Mouse (Mus musculus) hindbrain, embryonic 16.5 days (tissue): ENCODE data around the gene Ttn. TPM values are rescaled to one million over a fixed set of nuclear protein-coding genes. Genes with fewer than 3 reads are reported as not detected.

ENCODE experiments used
- ATAC-seq: fragments of 200-750 bp; cut with Nextera tagmentation; 2 replicates; pipeline ENCODE4 v1.8.0; 2017; ENCODE audit warnings: moderate TSS enrichment, moderate library complexity
- H3K27ac ChIP-seq: fragments of 300-500 bp; sonication (generic); 2 replicates; pipeline ENCODE4 v1.5.1; 2014; ENCODE audit warnings: low read depth, mild to moderate bottlenecking, control low read depth, low read length, moderate library complexity
- H3K27me3 ChIP-seq: fragments of 300-500 bp; sonication (generic); replicated peaks from 2 replicates; pipeline ENCODE4 v1.6.1; 2014; ENCODE audit warnings: low read length; ENCODE audit not compliant: control insufficient read depth, insufficient read depth
- H3K36me3 ChIP-seq: fragments of 300-500 bp; sonication (generic); 2 replicates; pipeline ENCODE4 v1.6.1; 2014; ENCODE audit warnings: mild to moderate bottlenecking, low read length, moderate library complexity, mixed read lengths; ENCODE audit not compliant: control insufficient read depth, insufficient read depth
- H3K4me1 ChIP-seq: fragments of 300-500 bp; sonication (generic); 2 replicates; pipeline ENCODE4 v1.6.1; 2014; ENCODE audit warnings: low read depth, low read length; ENCODE audit not compliant: control insufficient read depth, insufficient read depth
- H3K4me2 ChIP-seq: fragments of 300-500 bp; sonication (generic); 2 replicates; pipeline ENCODE4 v1.6.1; 2014; ENCODE audit warnings: mild to moderate bottlenecking, low read length, control low read depth, moderate library complexity
- H3K4me3 ChIP-seq: fragments of 300-500 bp; sonication (generic); 2 replicates; pipeline ENCODE4 v1.5.1; 2014; ENCODE audit warnings: mild to moderate bottlenecking, low read length, control low read depth, moderate library complexity
- H3K9ac ChIP-seq: fragments of 300-500 bp; sonication (generic); 2 replicates; pipeline ENCODE4 v1.6.1; 2014; ENCODE audit warnings: low read depth, mild to moderate bottlenecking, control low read depth, low read length, moderate library complexity
- H3K9me3 ChIP-seq: fragments of 300-500 bp; sonication (generic); 2 replicates; pipeline ENCODE4 v1.6.1; 2014; ENCODE audit warnings: mild to moderate bottlenecking, low read length, moderate library complexity; ENCODE audit not compliant: control insufficient read depth
- WGBS: fragments of 180-500 bp; shearing (Covaris S2); extraction: QIAGEN DNeasy Blood & Tissue Kit; methylation state at CpG from one replicate; pipeline ENCODE4 v1.1.7; 2014; 5-methylcytosine and 5-hydroxymethylcytosine counted together
- polyA plus RNA-seq: library from polyadenylated mRNA; unstranded; fragments of >200 nt; fragmentation: Nextera tagmentation; extraction: Ambion mirVana; gene quantifications from 2 replicates; pipeline ENCODE4 v1.2.1, GENCODE M21; 2015

Gene Ttn
- polyA plus RNA-seq, 1 experiment from 2014 or later = 0.41 TPM

- Histone ChIP-seq H3K9me3 (no peaks in the 10 kb centered on the region), H3K4me3 (no peak overlapping the region), H3K27ac (no peak overlapping the region), H3K4me1 (no peaks in the 10 kb centered on the region), H3K27me3 (no peaks in the 10 kb centered on the region), H3K4me2 (no peak overlapping the region), H3K36me3 (no peaks in the 10 kb centered on the region), H3K9ac (no peak overlapping the region)
- ATAC-seq = no peak
- 69% methylated on average over 5 of the region's 5 CpGs for WGBS
Observed at GRCm38 (mm10) chr2:76805191-76805892, 177.0 kb downstream of the Ttn start.

- H3K36me3 ChIP-seq = no peaks in the 10 kb centered on the region
- no peaks in the 10 kb centered on the region for H3K4me1 ChIP-seq
- peaks cover 3% of the 10 kb centered on the region; the same call in 1 of the 2 replicates for H3K9me3 ChIP-seq
- no peak overlapping the region for H3K4me2 ChIP-seq
- no peak overlapping the region for H3K9ac ChIP-seq
- H3K27me3 ChIP-seq = no peaks in the 10 kb centered on the region
- no peak overlapping the region for H3K27ac ChIP-seq
- no peak overlapping the region for H3K4me3 ChIP-seq
- no peak for ATAC-seq
- WGBS = 95% methylated on average over 12 of the region's 12 CpGs
Observed at GRCm38 (mm10) chr2:76784171-76784570, 198.2 kb downstream of the Ttn start.

GRCm38 (mm10) chr2:76780792-76781191, 201.6 kb downstream of the Ttn start:
- no peak for ATAC-seq
- no peak overlapping the region for H3K4me2 ChIP-seq

DNA sequence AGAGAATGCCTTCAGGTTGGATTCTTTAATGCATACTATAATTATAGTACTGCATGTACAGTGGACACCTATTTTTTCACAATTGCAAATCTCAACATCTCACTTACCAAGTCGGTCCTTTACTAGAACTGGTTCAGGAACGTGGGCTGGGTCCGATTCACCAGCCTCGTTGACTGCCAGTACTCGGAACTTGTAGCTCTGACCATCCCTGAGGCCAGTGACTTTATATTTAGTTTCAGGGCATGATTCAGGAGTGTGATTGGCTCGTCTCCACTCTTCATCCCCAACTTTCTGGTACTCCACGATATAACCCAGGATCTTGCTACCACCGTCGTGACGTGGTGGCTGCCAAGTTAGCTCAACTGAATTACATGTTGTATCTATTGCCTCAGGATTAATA, 212.5 kb downstream of the Ttn start:
- H3K9me3 ChIP-seq = peaks cover 5% of the 10 kb centered on the region; the same call in 1 of the 2 replicates
- no peak overlapping the region for H3K4me2 ChIP-seq
- H3K9ac ChIP-seq = no peak overlapping the region
- H3K27ac ChIP-seq = no peak overlapping the region
- H3K36me3 ChIP-seq = no peaks in the 10 kb centered on the region
- H3K27me3 ChIP-seq = no peaks in the 10 kb centered on the region
- 95% methylated on average over 10 of the region's 10 CpGs for WGBS
- ATAC-seq = no peak
- H3K4me3 ChIP-seq = no peak overlapping the region
- H3K4me1 ChIP-seq = no peaks in the 10 kb centered on the region

More at GRCm38 (mm10) chr2:76780792-76781191, 201.6 kb downstream of the Ttn start:
- Histone ChIP-seq H3K4me1 (no peaks in the 10 kb centered on the region), H3K27me3 (no peaks in the 10 kb centered on the region), H3K27ac (no peak overlapping the region), H3K36me3 (no peaks in the 10 kb centered on the region), H3K4me3 (no peak overlapping the region), H3K9ac (no peak overlapping the region), H3K9me3 (peaks cover 3% of the 10 kb centered on the region; the same call in 1 of the 2 replicates)
- 88% methylated on average over 13 of the region's 13 CpGs for WGBS

- Histone ChIP-seq H3K36me3 (no peaks in the 10 kb centered on the region), H3K4me1 (no peaks in the 10 kb centered on the region), H3K9ac (no peak overlapping the region), H3K9me3 (peaks cover 5% of the 10 kb centered on the region; the same call in 1 of the 2 replicates), H3K4me2 (no peak overlapping the region), H3K27me3 (no peaks in the 10 kb centered on the region), H3K27ac (no peak overlapping the region), H3K4me3 (no peak overlapping the region)
- no peak for ATAC-seq
- WGBS = 96% methylated on average over 12 of the region's 12 CpGs
Observed at GRCm38 (mm10) chr2:76767231-76767630, 215.1 kb downstream of the Ttn start.

DNA sequence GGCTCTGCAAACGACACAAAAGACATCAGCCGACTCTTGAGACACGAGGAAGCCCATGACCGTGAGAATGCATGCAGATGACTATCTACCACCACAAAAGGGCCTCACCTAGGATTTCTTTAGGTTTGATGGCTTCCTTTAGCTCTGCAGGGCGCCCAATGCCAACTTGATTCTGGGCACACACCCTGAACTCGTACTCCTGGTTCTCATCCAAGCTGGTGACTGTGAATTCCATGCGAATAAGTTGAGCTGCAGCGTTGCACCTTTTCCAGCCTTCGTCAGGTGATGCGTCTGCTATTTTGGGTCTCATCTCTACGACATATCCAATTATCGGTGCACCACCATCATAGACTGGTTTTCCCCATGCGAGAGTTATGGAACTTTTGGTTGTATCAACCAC, 217.8 kb downstream of the Ttn start:
- H3K27ac ChIP-seq = no peak overlapping the region
- H3K4me2 ChIP-seq = no peak overlapping the region
- no peak for ATAC-seq
- H3K9me3 ChIP-seq = peaks cover 5% of the 10 kb centered on the region; the same call in 1 of the 2 replicates
- no peak overlapping the region for H3K4me3 ChIP-seq
- 95% methylated on average over 13 of the region's 13 CpGs for WGBS
- no peaks in the 10 kb centered on the region for H3K36me3 ChIP-seq
- no peaks in the 10 kb centered on the region for H3K27me3 ChIP-seq
- H3K9ac ChIP-seq = no peak overlapping the region
- H3K4me1 ChIP-seq = no peaks in the 10 kb centered on the region

- 92% methylated on average over 6 of the region's 6 CpGs for WGBS
- Histone ChIP-seq H3K27me3 (no peaks in the 10 kb centered on the region), H3K4me2 (no peak overlapping the region), H3K27ac (no peak overlapping the region), H3K4me3 (no peak overlapping the region), H3K36me3 (no peaks in the 10 kb centered on the region), H3K9me3 (peaks cover 15% of the 10 kb centered on the region), H3K4me1 (no peaks in the 10 kb centered on the region), H3K9ac (no peak overlapping the region)
- ATAC-seq = no peak
Observed at GRCm38 (mm10) chr2:76762154-76762553, 220.2 kb downstream of the Ttn start.

- 96% methylated on average over 15 of the region's 15 CpGs for WGBS
- H3K9me3 ChIP-seq = peaks cover 18% of the 10 kb centered on the region
- H3K4me3 ChIP-seq = no peak overlapping the region
- no peaks in the 10 kb centered on the region for H3K36me3 ChIP-seq
- no peak overlapping the region for H3K4me2 ChIP-seq
- H3K9ac ChIP-seq = no peak overlapping the region
- H3K27ac ChIP-seq = no peak overlapping the region
- no peak for ATAC-seq
- H3K4me1 ChIP-seq = no peaks in the 10 kb centered on the region
- H3K27me3 ChIP-seq = no peaks in the 10 kb centered on the region
Observed at GRCm38 (mm10) chr2:76756461-76756860, 225.9 kb downstream of the Ttn start.

DNA sequence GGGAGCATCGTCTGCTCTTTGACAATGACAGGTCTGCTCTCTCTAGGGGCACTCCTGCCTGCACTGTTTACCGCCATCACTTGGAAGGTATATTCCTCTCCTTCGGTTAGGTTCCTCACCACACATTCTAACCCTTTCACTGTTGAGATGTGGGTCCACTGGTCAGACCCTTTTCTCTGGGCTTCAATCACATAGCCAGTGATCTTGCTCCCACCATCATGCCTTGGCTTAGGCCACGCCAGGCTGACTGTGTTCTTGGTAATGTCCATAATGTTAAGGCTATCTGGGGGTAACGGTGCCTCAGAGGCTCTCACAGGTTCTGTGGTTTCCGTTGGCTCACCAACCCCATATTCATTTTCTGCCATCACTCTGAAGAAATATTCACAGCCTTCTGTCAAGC, 230.4 kb downstream of the Ttn start:
- H3K36me3 ChIP-seq = no peaks in the 10 kb centered on the region
- H3K27ac ChIP-seq = no peak overlapping the region
- no peak for ATAC-seq
- no peak overlapping the region for H3K9ac ChIP-seq
- no peaks in the 10 kb centered on the region for H3K27me3 ChIP-seq
- H3K4me3 ChIP-seq = no peak overlapping the region
- WGBS = 89% methylated on average over 6 of the region's 6 CpGs
- peaks cover 27% of the 10 kb centered on the region for H3K9me3 ChIP-seq
- H3K4me2 ChIP-seq = no peak overlapping the region
- no peaks in the 10 kb centered on the region for H3K4me1 ChIP-seq
